Mouse (Mus musculus) embryonic facial prominence, embryonic 11.5 days (tissue): ENCODE data around the gene Avil. TPM values are rescaled to one million over a fixed set of nuclear protein-coding genes. Genes with fewer than 3 reads are reported as not detected.

Experiments used
- ATAC-seq: fragments of 200-750 bp; cut with Nextera tagmentation; replicated peaks from 2 replicates; pipeline ENCODE4 v1.8.0; 2017; ENCODE audit warnings: low read depth; ENCODE audit not compliant: insufficient number of reproducible peaks, low FRiP score, low TSS enrichment
- DNase-seq: peaks from one replicate; pipeline ENCODE4 v3.0.0-alpha.2; 2015; ENCODE audit warnings: low spot score
- H3K27ac ChIP-seq: fragments of 300-500 bp; sonication (generic); replicated peaks from 2 replicates; pipeline ENCODE4 v1.5.1; 2014; ENCODE audit warnings: mild to moderate bottlenecking, low read depth, low read length, control low read depth
- H3K27me3 ChIP-seq: fragments of 300-500 bp; sonication (generic); 2 replicates; pipeline ENCODE4 v1.6.1; 2014; ENCODE audit warnings: mild to moderate bottlenecking, low read length, moderate library complexity, mixed read lengths; ENCODE audit not compliant: control insufficient read depth, insufficient read depth
- H3K36me3 ChIP-seq: fragments of 300-500 bp; sonication (generic); replicated peaks from 2 replicates; pipeline ENCODE4 v1.6.1; 2014; ENCODE audit warnings: low read depth, mild to moderate bottlenecking, low read length, moderate library complexity, mixed read lengths; ENCODE audit not compliant: control insufficient read depth, insufficient read depth
- H3K4me1 ChIP-seq: fragments of 300-500 bp; sonication (generic); 2 replicates; pipeline ENCODE4 v1.6.1; 2014; ENCODE audit warnings: low read length, mixed read lengths; ENCODE audit not compliant: control insufficient read depth, insufficient read depth
- H3K4me2 ChIP-seq: fragments of 300-500 bp; sonication (generic); 2 replicates; pipeline ENCODE4 v1.6.1; 2014; ENCODE audit warnings: low read depth, mild to moderate bottlenecking, control low read depth, low read length, moderate library complexity
- H3K4me3 ChIP-seq: fragments of 300-500 bp; sonication (generic); 2 replicates; pipeline ENCODE4 v1.5.1; 2014; ENCODE audit warnings: low read depth, low read length, control low read depth
- H3K9ac ChIP-seq: fragments of 300-500 bp; sonication (generic); replicated peaks from 2 replicates; pipeline ENCODE4 v1.6.1; 2014; ENCODE audit warnings: mild to moderate bottlenecking, control low read depth, low read length
- H3K9me3 ChIP-seq: fragments of 300-500 bp; sonication (generic); replicated peaks from 2 replicates; pipeline ENCODE4 v1.6.1; 2016; ENCODE audit warnings: mild to moderate bottlenecking, low read length, inconsistent platforms, mixed read lengths; ENCODE audit not compliant: control insufficient read depth
- WGBS: fragments of 180-500 bp; shearing (Covaris S2); extraction: QIAGEN DNeasy Blood & Tissue Kit; methylation state at CpG from one replicate; pipeline ENCODE4 v1.1.7; 2014; 5-methylcytosine and 5-hydroxymethylcytosine counted together
- polyA plus RNA-seq: library from polyadenylated mRNA; unstranded; fragments of >200 nt; fragmentation: Nextera tagmentation; extraction: Ambion mirVana; gene quantifications from 2 replicates; pipeline ENCODE4 v1.2.1, GENCODE M21; 2014

Gene Avil
- polyA plus RNA-seq, 1 experiment from 2014 or later = 0.39 TPM

- DNase-seq = no peak
- H3K4me3 ChIP-seq = no peak overlapping the region
- H3K9me3 ChIP-seq = no peaks in the 10 kb centered on the region
- no peak overlapping the region for H3K4me2 ChIP-seq
- 0 out of 2 replicates have a peak, but pooled peaks have one; percentile 16 for ATAC-seq
- H3K36me3 ChIP-seq = peaks cover 3% of the 10 kb centered on the region
- WGBS = 2% methylated on average over 29 of the region's 29 CpGs
- peak overlapping the region; percentile 13; the same call in 1 of the 2 replicates for H3K9ac ChIP-seq
- no peaks in the 10 kb centered on the region for H3K4me1 ChIP-seq
- no peak overlapping the region for H3K27ac ChIP-seq
- H3K27me3 ChIP-seq = peaks cover 36% of the 10 kb centered on the region
These were observed 49.0 kb downstream of the Avil start for GRCm38 (mm10) chr10:127049395-127050118.

GRCm38 (mm10) chr10:127050119-127050474 is 49.6 kb downstream of the Avil start:
- H3K27me3 ChIP-seq = peaks cover 36% of the 10 kb centered on the region
- H3K36me3 ChIP-seq = no peaks in the 10 kb centered on the region
- no peak overlapping the region for H3K4me2 ChIP-seq
- ATAC-seq = no peak
- H3K9me3 ChIP-seq = no peaks in the 10 kb centered on the region
- no peak overlapping the region for H3K27ac ChIP-seq
- DNase-seq = no peak
- H3K4me3 ChIP-seq = no peak overlapping the region
- no peaks in the 10 kb centered on the region for H3K4me1 ChIP-seq
- no peak overlapping the region for H3K9ac ChIP-seq
- WGBS = 20% methylated on average over 10 of the region's 10 CpGs

GRCm38 (mm10) chr10:127054646-127055045 is 54.1 kb downstream of the Avil start:
- ATAC-seq = no peak

GRCm38 (mm10) chr10:127055406-127055805 is 54.9 kb downstream of the Avil start:
- DNase-seq (no peak), ATAC-seq (no peak)
- H3K4me3 ChIP-seq = no peak overlapping the region
- H3K36me3 ChIP-seq = peaks cover 4% of the 10 kb centered on the region
- WGBS = 86% methylated on average over 8 of the region's 8 CpGs
- no peaks in the 10 kb centered on the region for H3K9me3 ChIP-seq
- peaks cover 21% of the 10 kb centered on the region for H3K27me3 ChIP-seq
- H3K4me1 ChIP-seq = 0 out of 2 replicates have a peak, but pooled peaks cover 2% of the 10 kb centered on the region
- H3K4me2 ChIP-seq = no peak overlapping the region
- H3K9ac ChIP-seq = no peak overlapping the region
- H3K27ac ChIP-seq = no peak overlapping the region

More at GRCm38 (mm10) chr10:127054646-127055045, 54.1 kb downstream of the Avil start:
- DNase-seq = peak; percentile 52
- H3K4me3 ChIP-seq = no peak overlapping the region
- no peak overlapping the region for H3K9ac ChIP-seq
- WGBS = 67% methylated on average over 4 of the region's 4 CpGs
- peaks cover 23% of the 10 kb centered on the region for H3K27me3 ChIP-seq
- no peak overlapping the region for H3K27ac ChIP-seq
- H3K4me2 ChIP-seq = no peak overlapping the region
- H3K9me3 ChIP-seq = no peaks in the 10 kb centered on the region
- H3K4me1 ChIP-seq = 0 out of 2 replicates have a peak, but pooled peaks cover 2% of the 10 kb centered on the region
- peaks cover 4% of the 10 kb centered on the region for H3K36me3 ChIP-seq

DNA sequence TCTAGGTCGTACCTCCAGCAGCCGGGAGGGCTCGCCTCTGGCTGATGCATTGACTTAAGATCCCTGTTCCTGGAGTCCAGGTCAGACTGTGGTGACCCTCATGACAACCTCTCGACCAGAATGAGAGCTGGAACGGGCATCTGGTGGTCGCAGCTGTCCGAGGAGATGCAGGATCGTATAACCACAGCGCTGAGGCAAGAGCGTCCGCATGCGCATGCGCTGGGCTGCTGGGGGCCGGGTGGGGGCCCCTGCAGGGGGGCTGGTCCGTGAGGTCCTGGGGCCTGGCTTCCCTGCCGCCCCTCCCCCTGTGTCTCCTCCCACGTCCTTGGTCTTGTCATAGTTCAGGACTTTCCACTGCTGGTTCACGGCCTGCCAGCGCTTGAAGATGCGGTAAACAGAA is 56.0 kb downstream of the Avil start:
- H3K27me3 ChIP-seq = peaks cover 12% of the 10 kb centered on the region
- WGBS = 82% methylated on average over 20 of the region's 20 CpGs
- ATAC-seq (no peak), DNase-seq (no peak)
- H3K9ac ChIP-seq = no peak overlapping the region
- peaks cover 4% of the 10 kb centered on the region for H3K36me3 ChIP-seq
- 0 out of 2 replicates have a peak, but pooled peaks cover 2% of the 10 kb centered on the region for H3K4me1 ChIP-seq
- H3K9me3 ChIP-seq = no peaks in the 10 kb centered on the region
- no peak overlapping the region for H3K27ac ChIP-seq
- no peak overlapping the region for H3K4me3 ChIP-seq
- H3K4me2 ChIP-seq = no peak overlapping the region

DNA sequence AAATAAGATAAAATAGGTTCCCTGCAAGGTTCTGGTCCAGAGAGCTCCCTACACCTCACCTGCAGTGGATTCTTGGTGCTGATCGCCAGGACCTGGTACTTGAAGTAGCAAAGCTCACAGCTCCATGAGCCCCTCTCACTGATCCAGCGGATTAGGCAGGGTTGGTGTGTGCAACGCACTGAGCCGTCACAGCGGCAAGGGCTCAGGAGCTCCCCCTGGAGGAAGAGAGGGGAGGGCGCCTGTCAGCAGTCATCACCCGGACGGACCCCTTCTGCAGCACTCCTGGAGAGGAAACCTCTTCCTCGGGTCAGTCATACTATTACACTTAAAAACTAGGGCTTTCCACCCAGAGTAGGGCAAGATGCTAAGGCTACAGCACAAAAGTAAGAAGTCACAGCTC is 57.7 kb downstream of the Avil start:
- no peaks in the 10 kb centered on the region for H3K9me3 ChIP-seq
- ATAC-seq = 0 out of 2 replicates have a peak, but pooled peaks have one; percentile 24

GRCm38 (mm10) chr10:127058708-127059107 is 58.2 kb downstream of the Avil start:
- Histone ChIP-seq H3K36me3 (peaks cover 4% of the 10 kb centered on the region), H3K9me3 (no peaks in the 10 kb centered on the region), H3K4me2 (peak overlapping the region; percentile 98), H3K27ac (no peak overlapping the region), H3K4me1 (0 out of 2 replicates have a peak, but pooled peaks cover 2% of the 10 kb centered on the region), H3K4me3 (peak overlapping the region; percentile 85), H3K27me3 (peaks cover 12% of the 10 kb centered on the region), H3K9ac (peak overlapping the region; percentile 4; the same call in 1 of the 2 replicates)
- 14% methylated on average over 8 of the region's 8 CpGs for WGBS
- ATAC-seq = no peak
- DNase-seq = no peak

More for the DNA sequence above, 57.7 kb downstream of the Avil start:
- peak overlapping the region; percentile 85 for H3K4me3 ChIP-seq
- H3K9ac ChIP-seq = 0 out of 2 replicates have a peak overlapping the region, but pooled peaks have one; percentile 4
- peaks cover 4% of the 10 kb centered on the region for H3K36me3 ChIP-seq
- DNase-seq = peak; percentile 90
- H3K4me2 ChIP-seq = peak overlapping the region; percentile 98
- no peak overlapping the region for H3K27ac ChIP-seq
- H3K27me3 ChIP-seq = peaks cover 12% of the 10 kb centered on the region
- 0 out of 2 replicates have a peak, but pooled peaks cover 2% of the 10 kb centered on the region for H3K4me1 ChIP-seq
- 1% methylated on average over 9 of the region's 9 CpGs for WGBS
